Mouse (Mus musculus): Measurements from ENCODE around the gene Ccdc157. TPM values are rescaled to one million over a fixed set of nuclear protein-coding genes. Genes with fewer than 3 reads are reported as not detected.

Ccdc157 gene
- polyA plus RNA-seq (2015; fragmentation: Nextera tagmentation; extraction: Ambion mirVana): 8.9 and 9.5 TPM in 2 replicates

- Histone ChIP-seq H3K27me3 (no peaks in the 10 kb centered on the region), H3K36me3 (peaks cover 37% of the 10 kb centered on the region), H3K4me1 (peaks cover 29% of the 10 kb centered on the region), H3K4me2 (peak within 1 kb of the TSS; percentile 69), H3K9ac (peak within 1 kb of the TSS; percentile 81), H3K27ac (peak within 1 kb of the TSS; percentile 82), H3K9me3 (no peaks in the 10 kb centered on the region), H3K4me3 (peak within 1 kb of the TSS; percentile 80)
- 2% methylated on average over 54 of the region's 54 CpGs for WGBS
- ATAC-seq (ENCODE audit: borderline replicate concordance, extremely low read depth, low FRiP score, low TSS enrichment): peak; percentile 95
Observed at GRCm38 (mm10) chr11:4159808-4160708, at the start of gene Ccdc157, which contains the start of gene Sf3a1. TSS of gene Ccdc157 (minus strand) at chr11:4160293. TSS of gene Sf3a1 (plus strand) at chr11:4160350.

- no peak overlapping the region for H3K9ac ChIP-seq
- H3K4me2 ChIP-seq: no peak overlapping the region
- H3K4me3 ChIP-seq: no peak overlapping the region
- no peak for ATAC-seq (ENCODE audit: borderline replicate concordance, extremely low read depth, low FRiP score, low TSS enrichment)
- H3K4me1 ChIP-seq: no peaks in the 10 kb centered on the region
- 71% methylated on average over 5 of the region's 5 CpGs for WGBS
- no peaks in the 10 kb centered on the region for H3K9me3 ChIP-seq
- peaks cover 39% of the 10 kb centered on the region for H3K36me3 ChIP-seq
- H3K27ac ChIP-seq: no peak overlapping the region
- H3K27me3 ChIP-seq: no peaks in the 10 kb centered on the region
Observed at GRCm38 (mm10) chr11:4209556-4209955, 49.5 kb upstream of the Ccdc157 start.

- H3K9ac ChIP-seq: no peak overlapping the region
- H3K27ac ChIP-seq: no peak overlapping the region
- ATAC-seq (ENCODE audit: borderline replicate concordance, extremely low read depth, low FRiP score, low TSS enrichment): no peak
- no peak overlapping the region for H3K4me2 ChIP-seq
- WGBS: 89% methylated on average over 9 of the region's 9 CpGs
- H3K9me3 ChIP-seq: no peaks in the 10 kb centered on the region
- no peaks in the 10 kb centered on the region for H3K27me3 ChIP-seq
- no peak overlapping the region for H3K4me3 ChIP-seq
- 0 out of 2 replicates have a peak, but pooled peaks cover 5% of the 10 kb centered on the region for H3K4me1 ChIP-seq
- peaks cover 25% of the 10 kb centered on the region for H3K36me3 ChIP-seq
Observed at GRCm38 (mm10) chr11:4207655-4208054, 47.6 kb upstream of the Ccdc157 start.

- ATAC-seq (ENCODE audit: borderline replicate concordance, extremely low read depth, low FRiP score, low TSS enrichment): no peak
- H3K4me3 ChIP-seq: no peak overlapping the region
- H3K4me1 ChIP-seq: peaks cover 12% of the 10 kb centered on the region; the same call in 1 of the 2 replicates
- peaks cover 20% of the 10 kb centered on the region for H3K36me3 ChIP-seq
- H3K9ac ChIP-seq: no peak overlapping the region
- H3K9me3 ChIP-seq: no peaks in the 10 kb centered on the region
- H3K27me3 ChIP-seq: no peaks in the 10 kb centered on the region
- H3K27ac ChIP-seq: no peak overlapping the region
- 55% methylated on average over 6 of the region's 6 CpGs for WGBS
- H3K4me2 ChIP-seq: no peak overlapping the region
Observed at GRCm38 (mm10) chr11:4206563-4206962, 46.5 kb upstream of the Ccdc157 start.

- Histone ChIP-seq H3K9ac (no peak overlapping the region), H3K4me2 (no peak overlapping the region), H3K27ac (no peak overlapping the region), H3K4me1 (peaks cover 12% of the 10 kb centered on the region; the same call in 1 of the 2 replicates), H3K36me3 (peaks cover 19% of the 10 kb centered on the region), H3K27me3 (no peaks in the 10 kb centered on the region), H3K4me3 (no peak overlapping the region), H3K9me3 (no peaks in the 10 kb centered on the region)
- 85% methylated on average over 7 of the region's 7 CpGs for WGBS
- ATAC-seq (ENCODE audit: borderline replicate concordance, extremely low read depth, low FRiP score, low TSS enrichment): no peak
Observed at GRCm38 (mm10) chr11:4205951-4206350, 45.9 kb upstream of the Ccdc157 start.

- no peaks in the 10 kb centered on the region for H3K9me3 ChIP-seq
- no peak for ATAC-seq (ENCODE audit: borderline replicate concordance, extremely low read depth, low FRiP score, low TSS enrichment)
- H3K9ac ChIP-seq: no peak overlapping the region
- H3K4me3 ChIP-seq: no peak overlapping the region
- 68% methylated on average over 5 of the region's 5 CpGs for WGBS
- H3K27ac ChIP-seq: peak overlapping the region; percentile 29; the same call in 1 of the 2 replicates
- H3K4me1 ChIP-seq: peaks cover 12% of the 10 kb centered on the region; the same call in 1 of the 2 replicates
- H3K36me3 ChIP-seq: peaks cover 13% of the 10 kb centered on the region
- H3K4me2 ChIP-seq: no peak overlapping the region
- no peaks in the 10 kb centered on the region for H3K27me3 ChIP-seq
Observed at GRCm38 (mm10) chr11:4205097-4205655, 45.1 kb upstream of the Ccdc157 start.

GRCm38 (mm10) chr11:4203705-4204074, 43.6 kb upstream of the Ccdc157 start:
- Histone ChIP-seq H3K4me1 (peaks cover 12% of the 10 kb centered on the region; the same call in 1 of the 2 replicates), H3K36me3 (peaks cover 13% of the 10 kb centered on the region), H3K27ac (0 out of 2 replicates have a peak overlapping the region, but pooled peaks have one; percentile 32), H3K4me3 (no peak overlapping the region), H3K27me3 (no peaks in the 10 kb centered on the region), H3K9me3 (no peaks in the 10 kb centered on the region), H3K4me2 (no peak overlapping the region), H3K9ac (no peak overlapping the region)
- 28% methylated on average over 2 of the region's 2 CpGs for WGBS
- no peak for ATAC-seq (ENCODE audit: borderline replicate concordance, extremely low read depth, low FRiP score, low TSS enrichment)

- Histone ChIP-seq H3K4me3 (no peak overlapping the region), H3K4me1 (peaks cover 12% of the 10 kb centered on the region; the same call in 1 of the 2 replicates), H3K27ac (0 out of 2 replicates have a peak overlapping the region, but pooled peaks have one; percentile 32), H3K27me3 (no peaks in the 10 kb centered on the region), H3K9ac (no peak overlapping the region), H3K36me3 (peaks cover 7% of the 10 kb centered on the region), H3K9me3 (no peaks in the 10 kb centered on the region), H3K4me2 (no peak overlapping the region)
- ATAC-seq (ENCODE audit: borderline replicate concordance, extremely low read depth, low FRiP score, low TSS enrichment): no peak
- 69% methylated on average over 12 of the region's 12 CpGs for WGBS
Observed at GRCm38 (mm10) chr11:4202995-4203704, 43.1 kb upstream of the Ccdc157 start.

- H3K27ac ChIP-seq: no peak overlapping the region
- WGBS: 45% methylated on average over 11 of the region's 11 CpGs
- H3K9ac ChIP-seq: no peak overlapping the region
Observed at GRCm38 (mm10) chr11:4201981-4202700, 42.0 kb upstream of the Ccdc157 start.

GRCm38 (mm10) chr11:4197691-4198090, 37.6 kb upstream of the Ccdc157 start:
- H3K4me3 ChIP-seq: no peak overlapping the region
- H3K4me2 ChIP-seq: no peak overlapping the region
- ATAC-seq (ENCODE audit: borderline replicate concordance, extremely low read depth, low FRiP score, low TSS enrichment): no peak
- H3K9me3 ChIP-seq: no peaks in the 10 kb centered on the region
- H3K9ac ChIP-seq: no peak overlapping the region
- no peaks in the 10 kb centered on the region for H3K36me3 ChIP-seq
- 76% methylated on average over 1 of the region's 1 CpGs for WGBS
- H3K27me3 ChIP-seq: no peaks in the 10 kb centered on the region
- peaks cover 15% of the 10 kb centered on the region; the same call in 1 of the 2 replicates for H3K4me1 ChIP-seq
- peak overlapping the region; percentile 60; the same call in 1 of the 2 replicates for H3K27ac ChIP-seq

More at GRCm38 (mm10) chr11:4201981-4202700, 42.0 kb upstream of the Ccdc157 start:
- peaks cover 18% of the 10 kb centered on the region; the same call in 1 of the 2 replicates for H3K4me1 ChIP-seq
- no peak overlapping the region for H3K4me3 ChIP-seq
- no peaks in the 10 kb centered on the region for H3K9me3 ChIP-seq
- no peaks in the 10 kb centered on the region for H3K27me3 ChIP-seq
- ATAC-seq (ENCODE audit: borderline replicate concordance, extremely low read depth, low FRiP score, low TSS enrichment): no peak
- H3K4me2 ChIP-seq: no peak overlapping the region
- H3K36me3 ChIP-seq: peaks cover 5% of the 10 kb centered on the region

GRCm38 (mm10) chr11:4196636-4197035, 36.5 kb upstream of the Ccdc157 start:
- 49% methylated on average over 8 of the region's 8 CpGs for WGBS
- Histone ChIP-seq H3K9ac (no peak overlapping the region), H3K4me3 (no peak overlapping the region), H3K27me3 (no peaks in the 10 kb centered on the region), H3K27ac (peak overlapping the region; percentile 60; the same call in 1 of the 2 replicates), H3K4me1 (peaks cover 13% of the 10 kb centered on the region; the same call in 1 of the 2 replicates), H3K4me2 (no peak overlapping the region), H3K9me3 (no peaks in the 10 kb centered on the region), H3K36me3 (no peaks in the 10 kb centered on the region)
- peak; percentile 57 for ATAC-seq (ENCODE audit: borderline replicate concordance, extremely low read depth, low FRiP score, low TSS enrichment)
